ENCODE assay signal across 8 mouse cellular contexts in genomic region chr2:14711751-14712150, GRCm38 (mm10).
DNase-seq lines count a peak whose midpoint lies in the region; ATAC-seq and TF ChIP-seq lines count a peak whose summit lies in the region.

No protein-coding gene starts in this region.

- H3K27ac ChIP-seq in lung, embryonic 14.5 days (ENCODE audit: low read depth), result no peak overlapping the region
- no peak overlapping the region for H3K27ac ChIP-seq in hindbrain, embryonic 14.5 days

- no peaks in the 10 kb centered on the region for H3K27me3 ChIP-seq in lung, embryonic 14.5 days (ENCODE audit: insufficient read depth, low read length)
- no peaks in the 10 kb centered on the region for H3K27me3 ChIP-seq in hindbrain, embryonic 14.5 days (ENCODE audit: control insufficient read depth, insufficient read depth, low read length)

- H3K9me3 ChIP-seq in lung, embryonic 14.5 days (ENCODE audit: low read depth, low read length), result no peaks in the 10 kb centered on the region
- H3K9me3 ChIP-seq in hindbrain, embryonic 14.5 days (ENCODE audit: control insufficient read depth, low read length), result no peaks in the 10 kb centered on the region

- H3K4me2 ChIP-seq in lung, embryonic 14.5 days, result no peak overlapping the region
- H3K4me2 ChIP-seq in hindbrain, embryonic 14.5 days (replicated peaks), result no peak overlapping the region

- WGBS in lung, embryonic 14.5 days, result 84% methylated on average over 2 of the region's 2 CpGs
- WGBS in hindbrain, embryonic 14.5 days, result 90% methylated on average over 2 of the region's 2 CpGs

- H3K4me3 ChIP-seq in lung, embryonic 14.5 days (ENCODE audit: low read depth, low read length), result no peak overlapping the region
- H3K4me3 ChIP-seq in hindbrain, embryonic 14.5 days (replicated peaks; ENCODE audit: low read length), result no peak overlapping the region

- no peak overlapping the region for H3K9ac ChIP-seq in lung, embryonic 14.5 days
- no peak overlapping the region for H3K9ac ChIP-seq in hindbrain, embryonic 14.5 days

- no peaks in the 10 kb centered on the region for H3K4me1 ChIP-seq in lung, embryonic 14.5 days (ENCODE audit: insufficient read depth)
- no peaks in the 10 kb centered on the region for H3K4me1 ChIP-seq in hindbrain, embryonic 14.5 days (replicated peaks; ENCODE audit: control insufficient read depth, insufficient read depth, low read length)

- peak; percentile 71 for TF ChIP-seq CTCF in lung, embryonic 14.5 days (IDR thresholded peaks at IDR 0.05; ENCODE audit: low read depth)

- DNase-seq in CD4-positive, CD25-positive, alpha-beta regulatory T cell, adult 2 months (ENCODE audit: low read depth, low spot score), result peak; percentile 45
- DNase-seq in lung, embryonic 14.5 days, result peak; percentile 72
- DNase-seq in lung, postnatal 4 days, result no peak
- DNase-seq in hindbrain, embryonic 14.5 days (ENCODE audit: low spot score), result peak; percentile 61
- peak; percentile 34 for DNase-seq in naive thymus-derived CD4-positive, alpha-beta T cell, adult 2 months (ENCODE audit: low read depth)
- no peak for DNase-seq in spleen, postnatal 36 days (ENCODE audit: low spot score in 2 of 2)
- no peak for DNase-seq in adrenal gland, adult 8-10 months

- ATAC-seq in CD4-positive, CD25-positive, alpha-beta regulatory T cell, adult 4 months, result no peak
- no peak for ATAC-seq in lung, embryonic 14.5 days (ENCODE audit: insufficient read depth)
- ATAC-seq in hindbrain, embryonic 14.5 days (ENCODE audit: low FRiP score), result no peak

- no peaks in the 10 kb centered on the region for H3K36me3 ChIP-seq in lung, embryonic 14.5 days (ENCODE audit: insufficient read depth)
- H3K36me3 ChIP-seq in hindbrain, embryonic 14.5 days (replicated peaks; ENCODE audit: control insufficient read depth, insufficient read depth), result no peaks in the 10 kb centered on the region

Comparison
In these comparisons a context has a peak if more than half of its experiments do, and no peak if none do; other contexts are left out.
1. DNase-seq: peak in CD4-positive, CD25-positive, alpha-beta regulatory T cell, adult 2 months (single experiment), lung, embryonic 14.5 days (single experiment), hindbrain, embryonic 14.5 days (single experiment) and naive thymus-derived CD4-positive, alpha-beta T cell, adult 2 months (single experiment); none in lung, postnatal 4 days (0 of 2), spleen, postnatal 36 days (0 of 2) and adrenal gland, adult 8-10 months (single experiment).